Mouse (Mus musculus): ENCODE measurements around the gene Col9a3. TPM values are rescaled to one million over a fixed set of nuclear protein-coding genes. Genes with fewer than 3 reads are reported as not detected.

Gene Col9a3
- total RNA-seq (2014; fragmentation: Nextera tagmentation) (0.41 TPM in 1 of 2 replicates, not detected in the other), total RNA-seq (2017) (0.26 and 0.57 TPM in 2 replicates)

- ATAC-seq (replicated peaks; ENCODE audit: poor library complexity, severe bottlenecking): no peak
Measured at GRCm38 (mm10) chr2:180597490-180597889, at the start of gene Col9a3. Gene Col9a3 (plus strand): TSS chr2:180597790.

- ATAC-seq (replicated peaks; ENCODE audit: poor library complexity, severe bottlenecking): no peak
Measured at GRCm38 (mm10) chr2:180552340-180552739, 45.2 kb upstream of the Col9a3 start.

GRCm38 (mm10) chr2:180555219-180555618 lies 42.4 kb upstream of the Col9a3 start:
- ATAC-seq (replicated peaks; ENCODE audit: poor library complexity, severe bottlenecking): no peak

GRCm38 (mm10) chr2:180556470-180556869 lies 41.1 kb upstream of the Col9a3 start:
- ATAC-seq (replicated peaks; ENCODE audit: poor library complexity, severe bottlenecking): peak; percentile 85

- peak; percentile 64 for ATAC-seq (replicated peaks; ENCODE audit: poor library complexity, severe bottlenecking)
Measured at GRCm38 (mm10) chr2:180560245-180560644, 37.3 kb upstream of the Col9a3 start.

- no peak for ATAC-seq (replicated peaks; ENCODE audit: poor library complexity, severe bottlenecking)
Measured at GRCm38 (mm10) chr2:180562146-180562545, 35.4 kb upstream of the Col9a3 start.

- ATAC-seq (replicated peaks; ENCODE audit: poor library complexity, severe bottlenecking): no peak
Measured at GRCm38 (mm10) chr2:180563296-180563695, 34.3 kb upstream of the Col9a3 start.

GRCm38 (mm10) chr2:180563841-180564240 lies 33.7 kb upstream of the Col9a3 start:
- ATAC-seq (replicated peaks; ENCODE audit: poor library complexity, severe bottlenecking): no peak

GRCm38 (mm10) chr2:180566240-180566913 lies 31.2 kb upstream of the Col9a3 start:
- peak; percentile 74 for ATAC-seq (replicated peaks; ENCODE audit: poor library complexity, severe bottlenecking)

GRCm38 (mm10) chr2:180569028-180569643 lies 28.5 kb upstream of the Col9a3 start:
- ATAC-seq (replicated peaks; ENCODE audit: poor library complexity, severe bottlenecking): peak; percentile 27; the same call in 1 of the 2 replicates

GRCm38 (mm10) chr2:180576482-180576881 lies 21.1 kb upstream of the Col9a3 start:
- ATAC-seq (replicated peaks; ENCODE audit: poor library complexity, severe bottlenecking): no peak

- peak; percentile 54 for ATAC-seq (replicated peaks; ENCODE audit: poor library complexity, severe bottlenecking)
Measured at GRCm38 (mm10) chr2:180578686-180579085, 18.9 kb upstream of the Col9a3 start.

GRCm38 (mm10) chr2:180581002-180581401 lies 16.6 kb upstream of the Col9a3 start, which contains the start of gene Mrgbp:
Gene Mrgbp (plus strand): TSS chr2:180581304.
- ATAC-seq (replicated peaks; ENCODE audit: poor library complexity, severe bottlenecking): no peak

- ATAC-seq (replicated peaks; ENCODE audit: poor library complexity, severe bottlenecking): peak; percentile 85
Measured at GRCm38 (mm10) chr2:180582481-180583153, 15.0 kb upstream of the Col9a3 start.

GRCm38 (mm10) chr2:180583154-180583507 lies 14.5 kb upstream of the Col9a3 start:
- ATAC-seq (replicated peaks; ENCODE audit: poor library complexity, severe bottlenecking): peak; percentile 21

GRCm38 (mm10) chr2:180588736-180589122 lies 8.9 kb upstream of the Col9a3 start:
- peak; percentile 15 for ATAC-seq (replicated peaks; ENCODE audit: poor library complexity, severe bottlenecking)

- peak; percentile 85 for ATAC-seq (replicated peaks; ENCODE audit: poor library complexity, severe bottlenecking)
Measured at GRCm38 (mm10) chr2:180589123-180589831, 8.3 kb upstream of the Col9a3 start, which contains the start of gene Ogfr. Gene Ogfr (plus strand): TSS chr2:180589245.

GRCm38 (mm10) chr2:180598157-180598705 lies 641 bp downstream of the Col9a3 start:
- ATAC-seq (replicated peaks; ENCODE audit: poor library complexity, severe bottlenecking): no peak

- no peak for ATAC-seq (replicated peaks; ENCODE audit: poor library complexity, severe bottlenecking)
Measured at GRCm38 (mm10) chr2:180600569-180601021, 3.0 kb downstream of the Col9a3 start.

- ATAC-seq (replicated peaks; ENCODE audit: poor library complexity, severe bottlenecking): no peak
Measured at GRCm38 (mm10) chr2:180604781-180605180, 7.2 kb downstream of the Col9a3 start.
